Mouse (Mus musculus): Measurements from ENCODE around the gene Gm37240. TPM values are rescaled to one million over a fixed set of nuclear protein-coding genes. Genes with fewer than 3 reads are reported as not detected.

The Gm37240 gene
- polyA plus RNA-seq, 1 experiment from 2014 or later, result 0.93 TPM

DNA sequence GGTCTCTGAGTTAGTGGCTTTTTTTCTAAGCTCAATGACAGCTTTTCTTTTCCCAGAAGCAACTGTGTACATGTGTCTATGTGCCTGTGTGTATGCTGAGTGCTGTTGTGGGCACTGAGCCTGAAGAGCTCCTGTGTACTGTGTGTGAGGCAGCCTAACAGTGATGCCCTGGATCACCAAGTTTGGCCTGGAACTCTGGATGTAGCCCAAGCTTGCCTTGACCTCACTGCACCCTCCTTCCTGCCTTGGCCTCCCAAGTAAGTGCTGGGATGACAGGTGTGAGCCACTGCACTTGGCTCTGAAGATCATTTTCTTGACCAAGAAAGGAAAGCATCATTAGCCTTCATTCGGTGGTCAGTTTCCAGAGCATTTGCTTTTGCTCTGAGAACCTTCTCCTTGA is 710.6 kb downstream of the Gm37240 start:
- Histone ChIP-seq H3K27me3 (replicated peaks; ENCODE audit: control insufficient read depth, insufficient read depth, low read length) (no peaks in the 10 kb centered on the region), H3K9me3 (ENCODE audit: control insufficient read depth, low read length) (peaks cover 2% of the 10 kb centered on the region; the same call in 1 of the 2 replicates), H3K4me1 (ENCODE audit: control insufficient read depth, insufficient read depth, low read depth, low read length) (no peaks in the 10 kb centered on the region; the same call in 1 of the 2 replicates), H3K36me3 (ENCODE audit: control insufficient read depth, insufficient read depth, low read length) (no peaks in the 10 kb centered on the region), H3K4me2 (ENCODE audit: low read length) (no peak overlapping the region), H3K27ac (ENCODE audit: low read depth, low read length) (no peak overlapping the region), H3K4me3 (ENCODE audit: low read length) (no peak overlapping the region), H3K9ac (ENCODE audit: low read depth, low read length) (no peak overlapping the region)
- WGBS, result 93% methylated on average over 1 of the region's 1 CpGs
- no peak for ATAC-seq

DNA sequence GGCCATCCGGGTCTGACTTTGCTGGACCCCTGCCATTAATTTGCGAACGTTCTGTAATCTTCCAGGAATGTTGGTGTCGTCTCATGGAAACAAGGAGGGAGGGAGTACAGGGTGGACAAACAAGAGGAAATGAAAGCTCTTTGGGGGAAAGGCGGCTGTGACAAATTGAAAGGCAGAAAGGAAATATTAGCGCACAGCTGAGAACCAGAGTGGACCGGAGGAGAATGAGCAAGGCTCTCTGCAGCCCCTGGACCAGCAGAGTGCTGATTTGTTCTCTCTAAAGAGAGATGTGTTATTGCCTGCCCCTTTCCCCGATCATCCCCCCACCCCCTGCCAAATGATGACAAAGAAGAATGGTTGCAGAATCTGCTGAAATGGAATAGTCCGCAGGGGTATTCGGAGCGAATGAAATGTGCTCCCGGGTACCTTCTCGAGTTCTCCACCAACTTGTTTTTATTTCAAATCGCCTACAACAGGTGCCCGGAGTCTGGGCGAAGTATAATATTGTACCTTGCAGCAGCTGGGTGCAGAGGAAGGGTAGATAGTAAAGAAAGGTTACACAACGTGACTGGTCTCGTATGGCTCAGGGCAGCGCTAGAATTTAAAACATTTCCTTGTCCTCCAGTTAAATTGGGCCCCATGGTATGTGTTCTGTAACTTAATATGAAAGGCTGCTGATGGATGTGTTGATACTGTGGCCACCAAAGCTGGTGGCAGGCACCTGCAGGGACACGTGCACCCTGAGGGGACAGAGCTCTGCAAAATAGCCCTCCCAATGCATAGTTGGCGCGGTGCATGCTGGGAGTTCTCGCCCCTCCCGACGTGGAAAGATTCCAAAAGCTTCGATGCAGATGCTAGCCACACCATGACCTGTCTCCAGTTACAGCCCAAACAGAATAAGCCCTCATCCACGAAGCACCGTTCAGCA is 712.5 kb downstream of the Gm37240 start:
- ATAC-seq, result no peak
- Histone ChIP-seq H3K27ac (ENCODE audit: low read depth, low read length) (no peak overlapping the region), H3K36me3 (ENCODE audit: control insufficient read depth, insufficient read depth, low read length) (no peaks in the 10 kb centered on the region), H3K27me3 (replicated peaks; ENCODE audit: control insufficient read depth, insufficient read depth, low read length) (no peaks in the 10 kb centered on the region), H3K4me1 (ENCODE audit: control insufficient read depth, insufficient read depth, low read depth, low read length) (no peaks in the 10 kb centered on the region; the same call in 1 of the 2 replicates), H3K4me2 (ENCODE audit: low read length) (no peak overlapping the region), H3K9ac (ENCODE audit: low read depth, low read length) (no peak overlapping the region), H3K4me3 (ENCODE audit: low read length) (no peak overlapping the region), H3K9me3 (ENCODE audit: control insufficient read depth, low read length) (peaks cover 2% of the 10 kb centered on the region; the same call in 1 of the 2 replicates)
- 60% methylated on average over 28 of the region's 28 CpGs for WGBS

DNA sequence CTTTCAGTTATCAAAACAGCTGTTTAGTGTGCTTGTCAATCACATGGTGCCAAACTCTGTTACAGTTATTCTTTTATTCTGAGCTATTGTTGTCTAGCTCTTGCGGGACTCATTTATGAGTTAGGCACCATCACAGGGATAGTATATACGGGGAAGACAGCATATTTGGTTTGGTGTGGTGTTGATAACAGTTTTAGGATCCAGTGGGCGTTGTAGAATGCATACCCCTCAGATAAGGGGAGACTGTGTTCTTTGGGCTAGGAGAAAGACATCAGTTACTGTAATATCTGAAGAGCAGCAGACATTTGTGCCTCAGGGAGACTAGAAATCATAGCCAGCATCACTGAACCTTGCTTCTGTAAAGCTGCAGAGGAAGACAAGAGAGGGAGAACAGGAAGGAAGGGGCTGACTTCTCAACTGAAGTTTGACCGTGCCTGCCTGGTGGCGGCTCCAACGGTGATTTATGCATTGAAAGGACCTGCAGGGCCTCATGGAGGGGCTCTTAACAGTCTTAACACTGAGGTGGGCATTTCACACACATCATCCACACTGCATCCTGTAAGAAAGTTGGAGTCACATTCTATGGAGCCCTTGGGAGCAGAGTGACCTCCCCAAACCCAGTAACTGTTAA is 713.8 kb downstream of the Gm37240 start:
- Histone ChIP-seq H3K27ac (ENCODE audit: low read depth, low read length) (no peak overlapping the region), H3K4me2 (ENCODE audit: low read length) (no peak overlapping the region), H3K4me1 (ENCODE audit: control insufficient read depth, insufficient read depth, low read depth, low read length) (no peaks in the 10 kb centered on the region; the same call in 1 of the 2 replicates), H3K4me3 (ENCODE audit: low read length) (no peak overlapping the region), H3K36me3 (ENCODE audit: control insufficient read depth, insufficient read depth, low read length) (no peaks in the 10 kb centered on the region), H3K9me3 (ENCODE audit: control insufficient read depth, low read length) (peaks cover 2% of the 10 kb centered on the region; the same call in 1 of the 2 replicates), H3K9ac (ENCODE audit: low read depth, low read length) (no peak overlapping the region), H3K27me3 (replicated peaks; ENCODE audit: control insufficient read depth, insufficient read depth, low read length) (no peaks in the 10 kb centered on the region)
- 76% methylated on average over 6 of the region's 6 CpGs for WGBS
- no peak for ATAC-seq

DNA sequence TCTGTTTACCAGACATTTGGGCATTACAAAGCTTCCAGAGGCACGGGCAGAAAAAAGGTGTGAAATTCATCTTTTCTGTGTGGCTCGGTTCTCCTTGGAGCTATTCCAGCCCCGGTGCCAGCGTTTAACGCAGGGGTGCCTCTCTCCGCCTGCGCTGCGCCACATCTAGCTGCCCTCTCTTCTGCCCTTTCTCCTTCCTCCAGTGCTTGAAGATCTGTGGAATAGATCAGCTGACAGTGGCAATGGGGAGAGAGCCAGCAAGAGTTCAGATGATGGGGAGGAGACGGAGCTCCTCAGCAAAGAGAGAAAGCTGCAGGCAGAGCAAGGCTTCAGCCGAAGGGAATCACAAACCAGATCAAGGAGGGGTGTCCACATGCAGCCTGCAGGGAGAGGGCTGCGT is 714.8 kb downstream of the Gm37240 start:
- H3K9me3 ChIP-seq (ENCODE audit: control insufficient read depth, low read length), result no peaks in the 10 kb centered on the region
- no peak overlapping the region for H3K4me2 ChIP-seq (ENCODE audit: low read length)
- no peak overlapping the region for H3K9ac ChIP-seq (ENCODE audit: low read depth, low read length)
- 49% methylated on average over 11 of the region's 11 CpGs for WGBS
- no peak overlapping the region for H3K27ac ChIP-seq (ENCODE audit: low read depth, low read length)
- no peak overlapping the region for H3K4me3 ChIP-seq (ENCODE audit: low read length)
- no peaks in the 10 kb centered on the region for H3K27me3 ChIP-seq (replicated peaks; ENCODE audit: control insufficient read depth, insufficient read depth, low read length)
- no peaks in the 10 kb centered on the region; the same call in 1 of the 2 replicates for H3K4me1 ChIP-seq (ENCODE audit: control insufficient read depth, insufficient read depth, low read depth, low read length)
- ATAC-seq, result no peak
- no peaks in the 10 kb centered on the region for H3K36me3 ChIP-seq (ENCODE audit: control insufficient read depth, insufficient read depth, low read length)

- Histone ChIP-seq H3K4me2 (ENCODE audit: low read length) (no peak overlapping the region), H3K27me3 (replicated peaks; ENCODE audit: control insufficient read depth, insufficient read depth, low read length) (no peaks in the 10 kb centered on the region), H3K36me3 (ENCODE audit: control insufficient read depth, insufficient read depth, low read length) (no peaks in the 10 kb centered on the region), H3K27ac (ENCODE audit: low read depth, low read length) (no peak overlapping the region), H3K9me3 (ENCODE audit: control insufficient read depth, low read length) (no peaks in the 10 kb centered on the region), H3K9ac (ENCODE audit: low read depth, low read length) (no peak overlapping the region), H3K4me1 (ENCODE audit: control insufficient read depth, insufficient read depth, low read depth, low read length) (no peaks in the 10 kb centered on the region; the same call in 1 of the 2 replicates), H3K4me3 (ENCODE audit: low read length) (no peak overlapping the region)
- WGBS, result 86% methylated on average over 12 of the region's 12 CpGs
- no peak for ATAC-seq
Measured at GRCm38 (mm10) chr3:85172096-85172495, 715.2 kb downstream of the Gm37240 start.

DNA sequence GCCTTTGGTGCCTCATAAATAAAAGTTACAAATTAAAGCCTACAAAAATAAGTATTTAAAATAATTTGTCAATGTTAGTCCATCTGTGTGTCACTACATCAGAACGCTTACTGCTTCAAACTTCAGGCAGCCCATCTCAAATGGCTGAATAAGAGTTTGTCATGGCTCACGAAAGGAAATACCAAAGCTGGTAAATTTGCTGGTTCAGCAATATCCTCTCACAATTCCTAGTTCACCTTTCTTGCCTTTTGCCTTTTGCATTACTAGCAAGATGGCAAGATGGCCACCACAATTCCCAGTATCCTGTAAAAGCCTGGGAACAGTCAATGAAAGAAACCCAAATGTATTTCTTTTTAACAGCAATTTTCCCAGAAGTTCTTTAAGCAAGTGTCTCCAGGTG is 718.5 kb downstream of the Gm37240 start:
- no peak for ATAC-seq
- Histone ChIP-seq H3K9me3 (ENCODE audit: control insufficient read depth, low read length) (no peaks in the 10 kb centered on the region), H3K27me3 (replicated peaks; ENCODE audit: control insufficient read depth, insufficient read depth, low read length) (no peaks in the 10 kb centered on the region), H3K9ac (ENCODE audit: low read depth, low read length) (no peak overlapping the region), H3K4me1 (ENCODE audit: control insufficient read depth, insufficient read depth, low read depth, low read length) (no peaks in the 10 kb centered on the region), H3K4me2 (ENCODE audit: low read length) (no peak overlapping the region), H3K27ac (ENCODE audit: low read depth, low read length) (no peak overlapping the region), H3K36me3 (ENCODE audit: control insufficient read depth, insufficient read depth, low read length) (no peaks in the 10 kb centered on the region), H3K4me3 (ENCODE audit: low read length) (no peak overlapping the region)
- 90% methylated on average over 2 of the region's 2 CpGs for WGBS

DNA sequence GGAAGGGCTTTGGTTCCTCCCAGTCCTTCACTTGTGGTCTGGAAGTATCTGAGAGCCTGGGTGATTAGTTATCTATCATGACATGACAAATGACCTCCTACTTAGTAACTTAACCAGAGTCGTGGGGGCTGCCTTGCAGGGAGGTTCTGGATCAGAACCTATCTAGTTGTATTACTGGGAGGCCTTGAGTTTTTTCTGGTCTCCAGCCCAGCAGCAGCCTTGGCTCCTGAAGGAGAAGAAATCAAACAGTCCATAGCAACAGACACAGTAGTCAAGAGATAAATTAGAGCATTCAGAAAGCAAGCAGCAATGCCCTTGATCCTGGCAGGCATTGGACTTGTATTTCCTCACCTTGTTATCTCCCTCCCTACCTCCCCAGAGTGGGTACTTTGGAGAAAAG is 722.4 kb downstream of the Gm37240 start:
- WGBS, result 68% methylated on average over 1 of the region's 1 CpGs
- Histone ChIP-seq H3K4me2 (ENCODE audit: low read length) (no peak overlapping the region), H3K27me3 (replicated peaks; ENCODE audit: control insufficient read depth, insufficient read depth, low read length) (no peaks in the 10 kb centered on the region), H3K27ac (ENCODE audit: low read depth, low read length) (no peak overlapping the region), H3K4me3 (ENCODE audit: low read length) (no peak overlapping the region), H3K9me3 (ENCODE audit: control insufficient read depth, low read length) (no peaks in the 10 kb centered on the region), H3K36me3 (ENCODE audit: control insufficient read depth, insufficient read depth, low read length) (no peaks in the 10 kb centered on the region), H3K4me1 (ENCODE audit: control insufficient read depth, insufficient read depth, low read depth, low read length) (no peaks in the 10 kb centered on the region; the same call in 1 of the 2 replicates), H3K9ac (ENCODE audit: low read depth, low read length) (no peak overlapping the region)
- ATAC-seq, result no peak

DNA sequence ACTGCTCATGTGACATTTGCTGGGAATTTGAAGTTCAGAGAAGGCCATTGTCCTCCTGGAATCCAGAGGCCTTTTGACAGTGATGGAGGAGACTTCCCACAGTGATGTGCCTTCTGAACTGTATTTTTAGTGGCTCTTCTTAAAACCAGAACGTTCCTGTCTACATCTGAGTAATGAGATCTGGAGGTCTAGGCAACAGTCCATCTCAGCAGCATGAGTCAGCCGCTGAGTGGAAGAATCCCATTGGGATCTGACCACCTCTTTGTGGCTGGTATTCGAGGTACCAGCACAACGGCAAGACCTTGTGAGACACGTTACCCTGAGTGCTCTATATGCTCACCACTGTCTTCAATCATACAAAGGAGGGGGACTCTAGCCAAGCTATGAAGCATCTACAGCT is 723.9 kb downstream of the Gm37240 start:
- no peak overlapping the region for H3K9ac ChIP-seq (ENCODE audit: low read depth, low read length)
- no peak for ATAC-seq
- H3K27me3 ChIP-seq (replicated peaks; ENCODE audit: control insufficient read depth, insufficient read depth, low read length), result no peaks in the 10 kb centered on the region
- H3K36me3 ChIP-seq (ENCODE audit: control insufficient read depth, insufficient read depth, low read length), result no peaks in the 10 kb centered on the region
- 88% methylated on average over 5 of the region's 5 CpGs for WGBS
- no peak overlapping the region for H3K4me2 ChIP-seq (ENCODE audit: low read length)
- no peaks in the 10 kb centered on the region for H3K9me3 ChIP-seq (ENCODE audit: control insufficient read depth, low read length)
- H3K27ac ChIP-seq (ENCODE audit: low read depth, low read length), result no peak overlapping the region
- H3K4me3 ChIP-seq (ENCODE audit: low read length), result no peak overlapping the region
- H3K4me1 ChIP-seq (ENCODE audit: control insufficient read depth, insufficient read depth, low read depth, low read length), result no peaks in the 10 kb centered on the region; the same call in 1 of the 2 replicates

DNA sequence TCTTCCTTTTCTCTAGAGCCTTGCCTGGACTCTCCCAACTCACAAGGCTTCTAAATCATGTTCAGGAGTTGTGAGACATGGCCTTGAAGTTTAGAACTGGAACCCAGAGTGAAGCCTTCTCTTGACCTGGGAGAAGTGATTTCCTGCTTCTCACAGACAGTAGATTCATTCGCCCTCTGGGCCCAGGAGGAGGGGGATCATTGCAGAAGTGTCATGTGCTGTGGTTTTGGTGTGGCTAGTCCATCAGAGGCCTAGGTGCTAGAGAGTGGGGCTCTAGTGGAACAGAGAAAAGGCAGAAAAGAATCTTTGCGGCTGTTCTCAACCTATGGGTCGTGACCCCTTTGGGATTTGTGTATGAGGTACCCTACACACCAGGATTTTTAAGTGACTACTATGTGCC is 724.9 kb downstream of the Gm37240 start:
- H3K4me1 ChIP-seq (ENCODE audit: control insufficient read depth, insufficient read depth, low read depth, low read length), result no peaks in the 10 kb centered on the region; the same call in 1 of the 2 replicates
- no peak overlapping the region for H3K4me3 ChIP-seq (ENCODE audit: low read length)
- no peaks in the 10 kb centered on the region for H3K27me3 ChIP-seq (replicated peaks; ENCODE audit: control insufficient read depth, insufficient read depth, low read length)
- WGBS, result 90% methylated on average over 3 of the region's 3 CpGs
- H3K9me3 ChIP-seq (ENCODE audit: control insufficient read depth, low read length), result no peaks in the 10 kb centered on the region
- H3K36me3 ChIP-seq (ENCODE audit: control insufficient read depth, insufficient read depth, low read length), result no peaks in the 10 kb centered on the region
- no peak overlapping the region for H3K4me2 ChIP-seq (ENCODE audit: low read length)
- ATAC-seq, result no peak
- no peak overlapping the region for H3K27ac ChIP-seq (ENCODE audit: low read depth, low read length)
- H3K9ac ChIP-seq (ENCODE audit: low read depth, low read length), result no peak overlapping the region

All from hindbrain, embryonic 16.5 days (tissue).